ENCODE assay signal across 8 mouse cellular contexts in the genomic region with DNA sequence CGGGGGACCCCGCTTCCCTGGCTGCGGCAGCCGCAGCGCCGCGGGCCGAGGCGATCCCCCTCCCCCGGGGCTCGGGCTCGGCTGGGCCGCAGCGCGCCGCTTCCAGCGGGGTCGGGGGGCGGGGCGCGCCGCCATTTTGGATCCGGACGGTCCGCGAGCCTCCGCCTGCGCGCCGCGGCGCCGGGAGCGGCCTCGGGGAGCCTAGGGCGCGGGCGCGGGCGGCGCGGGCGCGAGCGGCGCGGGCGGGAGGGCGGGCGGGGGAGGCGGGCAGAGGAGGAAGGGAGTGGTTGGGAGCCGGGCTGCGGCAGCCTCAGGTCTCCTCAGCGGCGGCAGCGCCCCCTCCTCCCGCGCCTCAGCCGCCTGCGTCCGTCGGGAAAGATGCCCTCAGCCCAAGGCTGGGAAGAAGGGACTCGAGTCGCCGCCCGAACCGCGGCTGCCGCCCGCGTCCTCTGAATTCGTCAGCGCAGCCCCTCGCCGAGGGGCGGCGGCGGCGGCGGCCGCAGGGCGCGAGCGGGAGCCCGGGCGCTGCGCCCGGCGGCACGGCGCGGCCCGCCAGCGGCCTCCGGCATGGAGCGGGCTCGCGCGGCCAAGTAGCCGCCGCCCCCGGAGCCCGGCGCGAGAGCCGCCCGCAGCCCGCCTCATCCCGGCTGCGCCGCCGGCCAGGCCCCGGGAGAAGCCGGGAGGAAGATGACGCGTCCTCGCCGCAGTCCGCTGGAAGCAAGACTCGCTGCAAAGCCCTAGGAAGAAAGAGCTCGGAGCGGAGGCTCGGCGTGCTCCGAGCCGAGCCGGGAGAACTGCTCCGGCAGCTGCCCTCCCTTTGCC. TPM values are rescaled to one million over a fixed set of nuclear protein-coding genes. Genes with fewer than 3 reads are reported as not detected.
A peak's percentile ranks its signal among the peaks of the same experiment; 100 is the strongest.
DNase-seq lines count a peak whose midpoint lies in the region; ATAC-seq and TF ChIP-seq lines count a peak whose summit lies in the region.

A gene (plus strand): TSS at position 752 of the 822 bp plus-strand sequence.

- under 1% methylated on average over 81 of the region's 128 CpGs for WGBS in forebrain, embryonic 12.5 days
- WGBS in heart, embryonic 15.5 days, result under 1% methylated on average over 93 of the region's 128 CpGs
- under 1% methylated on average over 105 of the region's 128 CpGs for WGBS in liver, embryonic 13.5 days (ENCODE audit: insufficient replicate concordance)
- WGBS in neural tube, embryonic 11.5 days, result under 1% methylated on average over 52 of the region's 128 CpGs
- under 1% methylated on average over 100 of the region's 128 CpGs for WGBS in stomach, embryonic 16.5 days

- ATAC-seq in forebrain, embryonic 12.5 days (ENCODE audit: low FRiP score), result peak; percentile 93
- peak; percentile 95 for ATAC-seq in heart, embryonic 15.5 days (replicated peaks; ENCODE audit: insufficient number of reproducible peaks, insufficient read depth, low FRiP score, low read depth)
- ATAC-seq in liver, embryonic 13.5 days (ENCODE audit: low read depth), result peak; percentile 94
- peak; percentile 93 for ATAC-seq in neural tube, embryonic 11.5 days (ENCODE audit: insufficient read depth, low FRiP score, low TSS enrichment)
- peak; percentile 96 for ATAC-seq in stomach, embryonic 16.5 days (ENCODE audit: insufficient read depth, low FRiP score)

- peaks cover 19% of the 10 kb centered on the region for H3K4me1 ChIP-seq in E14TG2a.4 (replicated peaks; ENCODE audit: low read depth, low read length)
- peaks cover 34% of the 10 kb centered on the region for H3K4me1 ChIP-seq in forebrain, embryonic 12.5 days
- peaks cover 23% of the 10 kb centered on the region for H3K4me1 ChIP-seq in heart, embryonic 15.5 days (replicated peaks)
- peaks cover 36% of the 10 kb centered on the region for H3K4me1 ChIP-seq in liver, embryonic 13.5 days (replicated peaks)
- H3K4me1 ChIP-seq in neural tube, embryonic 11.5 days (ENCODE audit: control insufficient read depth, insufficient read depth, low read length), result peaks cover 12% of the 10 kb centered on the region
- H3K4me1 ChIP-seq in stomach, embryonic 16.5 days (ENCODE audit: control insufficient read depth, insufficient read depth, low read length), result peaks cover 11% of the 10 kb centered on the region

- peaks cover 16% of the 10 kb centered on the region for H3K27me3 ChIP-seq in E14TG2a.4 (ENCODE audit: insufficient read depth, low read length)
- peaks cover 5% of the 10 kb centered on the region; the same call in 1 of the 2 replicates for H3K27me3 ChIP-seq in forebrain, embryonic 12.5 days
- H3K27me3 ChIP-seq in heart, embryonic 15.5 days, result no peaks in the 10 kb centered on the region
- no peaks in the 10 kb centered on the region for H3K27me3 ChIP-seq in liver, embryonic 13.5 days
- H3K27me3 ChIP-seq in neural tube, embryonic 11.5 days (ENCODE audit: control insufficient read depth, insufficient read depth, low read length), result no peaks in the 10 kb centered on the region
- H3K27me3 ChIP-seq in stomach, embryonic 16.5 days (ENCODE audit: control insufficient read depth, insufficient read depth, low read length), result no peaks in the 10 kb centered on the region

- H3K4me3 ChIP-seq in E14TG2a.4 (replicated peaks; ENCODE audit: low read length), result peak within 1 kb of the TSS; percentile 92
- H3K4me3 ChIP-seq in forebrain, embryonic 12.5 days (replicated peaks), result peak within 1 kb of the TSS; percentile 78
- H3K4me3 ChIP-seq in heart, embryonic 15.5 days, result peak within 1 kb of the TSS; percentile 90
- peak within 1 kb of the TSS; percentile 84 for H3K4me3 ChIP-seq in liver, embryonic 13.5 days (replicated peaks)
- peak within 1 kb of the TSS; percentile 77 for H3K4me3 ChIP-seq in neural tube, embryonic 11.5 days (ENCODE audit: low read depth, low read length)
- H3K4me3 ChIP-seq in stomach, embryonic 16.5 days (replicated peaks; ENCODE audit: low read length), result peak within 1 kb of the TSS; percentile 86

- no peaks in the 10 kb centered on the region for H3K36me3 ChIP-seq in E14TG2a.4 (ENCODE audit: insufficient read depth, low read length)
- no peaks in the 10 kb centered on the region for H3K36me3 ChIP-seq in forebrain, embryonic 12.5 days (replicated peaks)
- H3K36me3 ChIP-seq in heart, embryonic 15.5 days, result no peaks in the 10 kb centered on the region
- H3K36me3 ChIP-seq in liver, embryonic 13.5 days, result no peaks in the 10 kb centered on the region
- H3K36me3 ChIP-seq in neural tube, embryonic 11.5 days (ENCODE audit: control insufficient read depth, insufficient read depth, low read length), result no peaks in the 10 kb centered on the region
- no peaks in the 10 kb centered on the region for H3K36me3 ChIP-seq in stomach, embryonic 16.5 days (ENCODE audit: control insufficient read depth, insufficient read depth, low read length)

- TF ChIP-seq CTCF in E14TG2a.4 (conservative IDR thresholded peaks at IDR 0.05; ENCODE audit: low read length), result no peak

- H3K9me3 ChIP-seq in E14TG2a.4 (ENCODE audit: low read length), result no peaks in the 10 kb centered on the region
- H3K9me3 ChIP-seq in forebrain, embryonic 12.5 days, result no peaks in the 10 kb centered on the region
- H3K9me3 ChIP-seq in heart, embryonic 15.5 days (replicated peaks), result no peaks in the 10 kb centered on the region
- H3K9me3 ChIP-seq in liver, embryonic 13.5 days (replicated peaks), result no peaks in the 10 kb centered on the region
- H3K9me3 ChIP-seq in neural tube, embryonic 11.5 days (ENCODE audit: control insufficient read depth, low read length), result no peaks in the 10 kb centered on the region
- H3K9me3 ChIP-seq in stomach, embryonic 16.5 days (replicated peaks; ENCODE audit: control insufficient read depth, low read length), result no peaks in the 10 kb centered on the region

- peak within 1 kb of the TSS; percentile 77 for H3K4me2 ChIP-seq in forebrain, embryonic 12.5 days
- H3K4me2 ChIP-seq in heart, embryonic 15.5 days, result peak within 1 kb of the TSS; percentile 81
- H3K4me2 ChIP-seq in liver, embryonic 13.5 days, result peak within 1 kb of the TSS; percentile 87
- H3K4me2 ChIP-seq in neural tube, embryonic 11.5 days (ENCODE audit: low read depth), result peak within 1 kb of the TSS; percentile 61
- peak within 1 kb of the TSS; percentile 63 for H3K4me2 ChIP-seq in stomach, embryonic 16.5 days (ENCODE audit: low read depth, low read length)

- peak within 1 kb of the TSS; percentile 95 for H3K27ac ChIP-seq in forebrain, embryonic 12.5 days
- H3K27ac ChIP-seq in heart, embryonic 15.5 days, result peak within 1 kb of the TSS; percentile 95
- H3K27ac ChIP-seq in liver, embryonic 13.5 days, result peak within 1 kb of the TSS; percentile 92
- peak within 1 kb of the TSS; percentile 93 for H3K27ac ChIP-seq in neural tube, embryonic 11.5 days (ENCODE audit: low read depth, low read length)
- peak within 1 kb of the TSS; percentile 96 for H3K27ac ChIP-seq in stomach, embryonic 16.5 days (ENCODE audit: low read length)

- peak within 1 kb of the TSS; percentile 95 for H3K9ac ChIP-seq in forebrain, embryonic 12.5 days
- H3K9ac ChIP-seq in heart, embryonic 15.5 days, result peak within 1 kb of the TSS; percentile 98
- H3K9ac ChIP-seq in liver, embryonic 13.5 days, result peak within 1 kb of the TSS; percentile 95
- H3K9ac ChIP-seq in neural tube, embryonic 11.5 days (ENCODE audit: low read length), result peak within 1 kb of the TSS; percentile 86
- H3K9ac ChIP-seq in stomach, embryonic 16.5 days (ENCODE audit: low read length), result peak within 1 kb of the TSS; percentile 95

- DNase-seq in c-Kit-positive CD71-positive TER-119-positive erythroid progenitor cells, embryonic 14.5 days (ENCODE audit: low spot score), result peak; percentile 67
- peak; percentile 92 for DNase-seq in kidney, postnatal 14 days
- DNase-seq in liver, embryonic 13.5 days, result peak; percentile 63
- peak; percentile 90 for DNase-seq in neural tube, embryonic 11.5 days (ENCODE audit: low spot score)

RNA-seq across cellular contexts. Expression of the gene that starts here (rescaled TPM):
- polyA plus RNA-seq in forebrain, embryonic 12.5 days (2016; fragmentation: Nextera tagmentation; extraction: Ambion mirVana), result 18.5 and 24.0 TPM in 2 replicates
- 11.4 and 12.6 TPM in 2 replicates for polyA plus RNA-seq in heart, embryonic 15.5 days (2015; fragmentation: Nextera tagmentation; extraction: Ambion mirVana)
- 11.1 and 11.4 TPM in 2 replicates for polyA plus RNA-seq in liver, embryonic 13.5 days (2015; fragmentation: Nextera tagmentation; extraction: Ambion mirVana)
- polyA plus RNA-seq in neural tube, embryonic 11.5 days (2014; fragmentation: Nextera tagmentation; extraction: Ambion mirVana), result 12.8 and 15.5 TPM in 2 replicates
- polyA plus RNA-seq in stomach, embryonic 16.5 days (2015; fragmentation: Nextera tagmentation; extraction: Ambion mirVana), result 14.1 and 16.3 TPM in 2 replicates

Comparison
In these comparisons a context has a peak if more than half of its experiments do, and no peak if none do; other contexts are left out.
1. Peak in every context shown above with its lines: DNase-seq, ATAC-seq, H3K4me3 ChIP-seq and H3K27ac ChIP-seq.